Mouse (Mus musculus) fat pad, adult 2 months (tissue): Measurements from ENCODE around the gene Myo15.
A peak's percentile ranks its signal among the peaks of the same experiment; 100 is the strongest.
"Not testable (repeated sequence)": the region's sequence is repeated elsewhere in the genome, so short reads cannot be mapped to it uniquely, and the experiment has no call there.

Experiments
- DNase-seq: peaks from one replicate; pipeline ENCODE4 v3.0.0-alpha.2; 2011; ENCODE audit warnings: low read depth, low spot score; ENCODE audit errors: extremely low read depth

The Myo15 gene

GRCm38 (mm10) chr11:60469039-60469438 lies at the start of gene Myo15:
Myo15 (plus strand) TSS chr11:60469339.
- no peak for DNase-seq

DNA sequence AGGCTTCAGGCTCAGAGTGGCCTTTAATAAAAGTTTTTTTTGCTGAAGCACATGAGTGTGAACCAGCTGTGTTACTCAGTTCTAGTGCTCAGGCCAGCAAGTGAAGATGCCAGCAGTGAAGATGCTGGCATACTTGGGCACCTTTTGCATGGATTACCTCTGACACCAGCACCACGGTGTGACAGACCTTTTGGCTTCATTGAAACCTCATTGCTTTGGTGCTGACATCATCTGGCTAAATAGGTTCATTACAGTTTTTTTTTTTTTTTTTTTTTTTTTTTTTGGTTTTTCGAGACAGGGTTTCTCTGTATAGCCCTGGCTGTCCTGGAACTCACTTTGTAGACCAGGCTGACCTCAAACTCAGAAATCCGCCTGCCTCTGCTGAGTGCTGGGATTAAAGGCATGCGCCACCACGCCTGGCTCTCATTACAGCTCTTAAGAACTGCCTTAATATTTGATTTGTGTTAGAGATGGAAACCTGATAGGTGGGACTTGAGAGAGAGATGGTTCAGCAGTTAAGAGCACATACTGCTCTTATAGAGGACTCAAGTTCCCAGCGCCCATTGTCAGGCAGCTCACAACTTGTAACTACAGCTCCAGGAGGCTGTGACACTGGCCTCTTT lies 47.0 kb upstream of the Myo15 start:
- no peak for DNase-seq

DNA sequence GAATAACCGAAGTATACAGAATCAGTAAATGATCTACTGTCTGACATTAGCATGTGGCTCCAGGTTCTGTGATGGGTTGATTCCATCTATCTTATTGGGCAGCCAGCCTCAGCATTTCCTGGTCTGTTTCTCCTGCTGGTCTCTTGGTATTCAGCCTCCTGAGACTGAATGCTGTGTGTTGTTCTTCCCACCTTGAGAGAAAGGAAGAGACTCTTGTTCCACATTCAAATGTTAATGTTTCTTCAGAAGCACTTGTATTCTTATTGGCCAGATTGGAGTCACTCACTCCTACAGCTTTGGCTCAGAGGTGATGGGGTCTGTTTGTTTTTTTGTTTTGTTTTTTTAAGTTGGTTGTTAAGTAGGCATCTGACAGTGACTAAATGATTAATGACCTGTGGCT lies 46.1 kb upstream of the Myo15 start:
- DNase-seq: no peak

GRCm38 (mm10) chr11:60426417-60426816 lies 42.7 kb upstream of the Myo15 start:
- no peak for DNase-seq

DNA sequence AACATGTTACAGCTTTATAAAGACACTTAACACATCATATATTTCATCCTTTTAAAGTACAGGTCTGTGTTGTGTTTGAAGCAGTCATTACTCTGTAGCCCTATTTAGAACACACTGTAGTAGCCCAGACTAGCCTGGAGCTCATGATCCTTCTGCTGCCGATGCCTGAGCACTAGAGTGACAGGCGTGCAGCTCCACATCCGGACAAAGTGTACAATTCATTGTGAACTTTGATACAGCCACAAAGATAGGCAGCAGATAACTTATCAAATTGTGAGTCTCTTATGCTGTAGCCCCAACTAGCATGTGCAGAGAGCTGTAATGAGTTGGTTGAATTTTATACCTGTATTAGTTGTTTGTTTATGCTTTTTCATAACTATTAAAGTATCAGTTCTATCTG lies 41.5 kb upstream of the Myo15 start:
- DNase-seq: no peak

GRCm38 (mm10) chr11:60433501-60433900 lies 35.6 kb upstream of the Myo15 start:
- no peak for DNase-seq

GRCm38 (mm10) chr11:60435133-60435532 lies 34.0 kb upstream of the Myo15 start:
- no peak for DNase-seq

- DNase-seq: no peak
Measured at GRCm38 (mm10) chr11:60436618-60437017, 32.5 kb upstream of the Myo15 start.

DNA sequence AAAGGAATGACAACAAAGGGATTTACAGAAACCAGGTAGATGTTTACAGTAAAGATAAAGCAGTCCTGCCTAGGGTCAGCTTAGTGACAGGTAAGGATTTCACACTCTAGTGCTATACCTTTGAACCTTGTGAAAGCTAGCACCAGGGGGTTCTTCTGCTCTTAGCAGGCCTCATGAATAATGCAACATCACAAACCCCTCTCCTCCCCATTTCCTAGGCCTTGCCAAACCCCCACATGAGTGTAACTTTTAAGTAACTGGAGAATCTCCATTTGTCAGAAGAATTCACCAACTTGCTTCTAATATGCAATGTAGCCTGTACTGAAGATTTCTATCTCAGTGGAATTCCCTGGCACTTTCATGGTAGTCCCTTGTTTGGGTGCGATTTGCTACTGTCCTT lies 29.5 kb upstream of the Myo15 start:
- not testable (repeated sequence) for DNase-seq

GRCm38 (mm10) chr11:60440176-60440575 lies 29.0 kb upstream of the Myo15 start:
- no peak for DNase-seq

DNA sequence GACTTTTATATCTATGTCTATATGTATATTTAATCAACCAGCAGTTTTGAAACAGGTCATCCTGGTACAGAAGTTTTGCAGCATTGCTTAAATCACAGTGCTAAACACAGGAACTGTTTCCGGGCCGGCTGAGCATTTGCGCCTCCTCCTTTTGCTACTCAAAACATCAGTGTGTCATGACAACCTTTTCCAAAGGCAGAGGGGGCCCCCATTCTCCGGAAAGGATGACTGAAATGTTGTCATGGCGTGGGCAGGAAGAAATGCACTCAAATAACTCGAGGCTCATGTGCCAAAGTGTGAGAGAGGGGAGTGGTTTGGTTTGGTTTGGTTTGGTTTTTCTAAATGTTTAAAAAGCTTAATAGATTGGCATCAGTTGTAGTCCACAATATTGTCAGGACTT lies 26.2 kb upstream of the Myo15 start:
- DNase-seq: no peak

DNA sequence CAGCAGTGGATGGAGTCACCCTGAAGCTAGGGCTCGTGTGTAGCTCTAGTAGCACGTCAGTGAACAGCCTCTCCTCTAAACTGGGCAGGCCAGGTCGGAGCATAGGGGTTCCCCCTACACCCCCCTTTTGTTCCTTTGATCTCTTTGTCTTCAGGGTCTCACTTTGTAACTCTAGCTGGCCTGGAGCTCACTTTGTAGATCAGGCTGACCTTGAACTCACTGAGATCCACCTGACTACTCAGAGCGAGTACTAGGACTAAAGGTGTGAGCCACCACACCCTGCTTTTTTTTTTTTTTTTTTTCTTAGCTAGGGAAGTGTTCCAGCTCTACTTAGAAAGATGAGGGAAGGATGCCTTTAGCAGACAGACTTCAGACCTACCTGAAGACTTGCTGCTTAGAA lies 25.1 kb upstream of the Myo15 start:
- no peak for DNase-seq

- peak; percentile 40 for DNase-seq
Measured at GRCm38 (mm10) chr11:60454080-60454744, 14.9 kb upstream of the Myo15 start, which contains the start of gene Drg2. Drg2 (plus strand) TSS chr11:60454591.

GRCm38 (mm10) chr11:60454745-60455087 lies 14.4 kb upstream of the Myo15 start:
- no peak for DNase-seq

GRCm38 (mm10) chr11:60457973-60458372 lies 11.2 kb upstream of the Myo15 start:
- no peak for DNase-seq

- no peak for DNase-seq
Measured at GRCm38 (mm10) chr11:60465943-60466380, 3.2 kb upstream of the Myo15 start.

- DNase-seq: no peak
Measured at GRCm38 (mm10) chr11:60470743-60471142, 1.6 kb downstream of the Myo15 start.

- no peak for DNase-seq
Measured at GRCm38 (mm10) chr11:60474534-60474933, 5.4 kb downstream of the Myo15 start.

- DNase-seq: no peak
Measured at GRCm38 (mm10) chr11:60475668-60476362, 6.7 kb downstream of the Myo15 start.

DNA sequence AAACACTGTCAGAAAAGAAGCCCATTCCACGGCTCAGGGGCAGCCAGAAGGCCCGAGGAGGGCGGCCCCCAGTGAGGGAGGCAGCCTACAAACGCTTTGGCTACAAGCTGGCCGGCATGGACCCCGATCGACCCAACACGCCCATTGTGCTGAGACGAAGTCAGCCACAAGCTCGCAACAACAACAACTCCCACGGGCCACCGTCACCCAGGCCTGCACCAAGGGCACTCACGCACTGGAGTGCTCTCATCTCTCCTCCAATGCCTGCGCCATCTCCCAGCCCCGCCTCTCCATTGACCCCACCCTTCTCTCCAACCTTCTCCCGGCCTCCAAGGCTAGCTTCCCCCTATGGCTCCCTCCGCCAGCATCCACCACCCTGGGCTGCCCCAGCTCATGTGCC lies 9.0 kb downstream of the Myo15 start:
- no peak for DNase-seq

DNA sequence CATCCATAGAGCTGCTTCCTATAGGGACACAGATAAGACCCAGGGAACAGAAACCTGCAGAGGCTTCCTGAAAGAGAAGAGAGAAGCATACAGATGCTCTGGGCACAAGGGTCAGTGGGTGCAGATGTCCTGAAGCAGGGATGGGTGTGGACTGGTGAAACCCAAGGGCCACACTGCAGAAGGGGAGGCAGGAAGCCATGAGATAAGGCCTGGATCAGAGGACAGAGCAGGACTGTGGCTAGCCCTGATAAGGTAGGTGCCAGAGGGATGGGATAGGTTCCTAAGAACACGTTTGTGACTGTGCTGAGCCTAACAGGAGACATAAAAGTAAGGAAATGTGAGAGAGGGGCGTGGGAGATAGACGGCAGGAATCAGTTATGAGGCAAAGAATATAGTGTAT lies 17.1 kb downstream of the Myo15 start:
- DNase-seq: no peak

- no peak for DNase-seq
Measured at GRCm38 (mm10) chr11:60492726-60493125, 23.6 kb downstream of the Myo15 start.
